Mouse (Mus musculus) hindbrain, postnatal 0 days (tissue): ENCODE measurements at regions not wholly inside any gene's neighbourhood (a gene's known extent, or its start where the extent isn't known, plus 50 kb on each side); places are given as distances from the start of the nearest gene placed in this dataset.

ENCODE experiments used
- ATAC-seq: fragments of 200-750 bp; cut with Nextera tagmentation; 2 replicates; pipeline ENCODE4 v1.8.0; 2017; ENCODE audit warnings: mild to moderate bottlenecking, moderate TSS enrichment, moderate library complexity
- DNase-seq: peaks from one replicate; pipeline ENCODE4 v3.0.0-alpha.2; 2015; ENCODE audit warnings: low spot score
- H3K27ac ChIP-seq: fragments of 300-500 bp; sonication (generic); 2 replicates; pipeline ENCODE4 v1.5.1; 2014; ENCODE audit warnings: mild to moderate bottlenecking
- H3K27me3 ChIP-seq: fragments of 300-500 bp; sonication (generic); 2 replicates; pipeline ENCODE4 v1.6.1; 2014; ENCODE audit warnings: low read length, mixed read lengths; ENCODE audit not compliant: insufficient read depth
- H3K36me3 ChIP-seq: fragments of 300-500 bp; sonication (generic); 2 replicates; pipeline ENCODE4 v1.6.1; 2014; ENCODE audit warnings: low read length, mixed read lengths; ENCODE audit not compliant: insufficient read depth
- H3K4me1 ChIP-seq: fragments of 300-500 bp; sonication (generic); 2 replicates; pipeline ENCODE4 v1.6.1; 2014; ENCODE audit warnings: antibody characterized with exemption, low read length, mixed read lengths; ENCODE audit not compliant: insufficient read depth
- H3K4me2 ChIP-seq: fragments of 300-500 bp; sonication (generic); 2 replicates; pipeline ENCODE4 v1.6.1; 2014; ENCODE audit warnings: low read depth, mild to moderate bottlenecking, low read length, moderate library complexity, mixed read lengths
- H3K4me3 ChIP-seq: fragments of 300-500 bp; sonication (generic); 2 replicates; pipeline ENCODE4 v1.5.1; 2014; ENCODE audit warnings: low read length
- H3K9ac ChIP-seq: fragments of 300-500 bp; sonication (generic); replicated peaks from 2 replicates; pipeline ENCODE4 v1.6.1; 2014; ENCODE audit warnings: mild to moderate bottlenecking, low read length, moderate library complexity, mixed read lengths
- H3K9me3 ChIP-seq: fragments of 300-500 bp; sonication (generic); 2 replicates; pipeline ENCODE4 v1.6.1; 2016; ENCODE audit warnings: low read length, mixed read lengths
- CTCF ChIP-seq: IDR thresholded peaks from 2 replicates; pipeline ENCODE4 v1.5.1; 2016; ENCODE audit warnings: antibody characterized with exemption, control low read depth, low read depth
- WGBS: fragments of 180-500 bp; shearing (Covaris S2); extraction: QIAGEN DNeasy Blood & Tissue Kit; methylation state at CpG from one replicate; pipeline ENCODE4 v1.1.7; 2014; 5-methylcytosine and 5-hydroxymethylcytosine counted together

DNA sequence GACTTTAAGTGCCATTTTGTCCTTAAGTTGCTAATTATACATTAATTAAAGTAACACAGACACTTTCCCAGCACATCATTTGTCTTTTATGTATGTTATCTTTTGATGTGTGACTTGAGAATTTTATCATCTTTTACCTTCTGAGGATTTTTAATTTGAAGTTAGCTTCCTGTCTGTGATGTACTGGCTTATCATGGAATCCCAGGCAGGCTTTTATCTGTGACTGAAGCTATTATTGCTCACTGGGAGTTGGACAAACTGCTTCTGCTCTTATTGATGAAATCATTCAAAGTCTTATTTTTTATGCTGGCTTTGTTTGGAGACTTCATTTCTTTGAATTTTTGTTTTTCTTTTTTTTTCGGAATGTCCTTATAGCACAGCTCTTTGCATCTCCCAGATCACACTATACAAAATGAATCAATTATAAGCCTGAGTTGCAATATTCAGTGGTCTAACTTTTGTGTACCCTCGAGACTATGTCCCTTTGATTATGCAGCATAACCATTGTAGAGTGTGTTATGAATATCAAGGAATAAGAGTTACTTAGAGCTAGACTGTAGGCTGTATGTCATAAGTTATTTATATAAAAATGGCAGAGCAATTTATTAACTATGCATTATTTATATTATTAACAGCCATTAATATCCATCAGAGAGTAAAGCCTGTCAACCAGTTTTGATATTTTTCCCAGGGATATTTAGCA is 494.1 kb downstream of the Hao1 start:
- Histone ChIP-seq H3K9me3 (no peaks in the 10 kb centered on the region), H3K36me3 (no peaks in the 10 kb centered on the region), H3K27me3 (no peaks in the 10 kb centered on the region), H3K4me2 (no peak overlapping the region), H3K4me3 (no peak overlapping the region), H3K27ac (no peak overlapping the region), H3K4me1 (no peaks in the 10 kb centered on the region), H3K9ac (no peak overlapping the region)
- no peak for DNase-seq
- 78% methylated on average over 2 of the region's 2 CpGs for whole genome bisulfite sequencing
- no peak for TF ChIP-seq CTCF
- no peak for ATAC-seq

DNA sequence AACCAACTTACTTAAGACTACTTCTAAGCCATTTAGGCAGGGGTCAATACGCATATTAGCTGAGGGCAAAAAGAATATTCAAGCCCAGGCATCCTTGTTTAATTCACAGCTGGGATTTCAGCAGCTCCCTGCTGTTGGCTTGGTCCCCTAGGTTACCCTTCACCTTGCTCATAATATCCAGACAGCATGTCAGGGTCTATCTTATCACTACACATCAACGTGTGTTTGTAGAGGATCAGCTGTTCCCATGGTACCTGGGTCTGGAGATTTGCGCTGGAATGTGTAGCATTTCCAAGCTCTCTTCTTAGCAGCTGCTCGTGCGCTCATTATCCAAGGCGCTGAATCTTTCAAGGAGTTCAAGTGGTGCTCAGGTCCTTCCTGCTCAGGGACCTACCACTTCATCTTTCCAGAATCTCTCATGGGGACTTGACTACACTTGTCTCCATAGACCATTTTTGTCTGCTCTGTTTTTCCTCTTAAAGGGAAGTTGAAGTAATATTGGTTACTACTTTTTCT is 484.5 kb downstream of the Bmp2 start:
- Histone ChIP-seq H3K4me3 (no peak overlapping the region), H3K36me3 (no peaks in the 10 kb centered on the region), H3K4me1 (no peaks in the 10 kb centered on the region), H3K9ac (no peak overlapping the region), H3K27me3 (no peaks in the 10 kb centered on the region), H3K9me3 (no peaks in the 10 kb centered on the region), H3K4me2 (no peak overlapping the region), H3K27ac (no peak overlapping the region)
- TF ChIP-seq CTCF = no peak
- WGBS = 55% methylated on average over 6 of the region's 6 CpGs
- no peak for ATAC-seq
- no peak for DNase-seq

DNA sequence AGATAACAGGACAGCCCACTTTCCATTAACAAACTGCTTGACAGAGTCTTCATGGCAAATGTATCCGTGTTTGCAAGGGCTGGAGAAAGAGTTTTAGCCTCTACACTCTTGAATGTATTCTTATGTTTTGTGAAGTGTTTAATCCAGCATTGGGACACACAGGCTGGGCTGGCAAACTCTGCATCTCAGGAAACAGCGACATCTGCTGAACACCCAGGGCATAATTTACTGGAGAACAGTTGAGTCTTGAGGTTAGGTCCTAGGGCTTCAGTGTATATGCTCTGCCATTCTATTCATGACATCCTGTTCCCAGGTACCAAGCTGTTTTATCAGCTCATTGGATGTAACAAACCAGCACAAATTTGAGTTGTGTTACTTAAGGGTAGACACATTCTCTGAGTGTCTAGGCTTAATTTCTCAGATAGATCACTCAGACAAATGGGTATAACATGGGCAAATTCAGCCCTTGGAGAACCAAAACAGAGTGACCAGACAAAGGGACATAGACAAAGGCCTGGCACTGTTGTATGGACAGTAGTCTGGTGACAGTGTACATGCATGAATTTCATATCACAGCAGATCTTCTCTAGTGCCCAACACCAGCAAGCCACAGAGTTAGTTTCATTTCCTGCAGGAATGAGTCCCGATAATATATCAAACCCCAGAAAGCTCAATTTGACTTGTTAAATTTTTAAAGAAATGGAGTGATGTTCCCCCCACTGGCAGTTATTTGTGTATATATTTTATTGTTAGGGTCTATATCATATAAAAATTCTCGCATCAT is 477.9 kb downstream of the Bmp2 start:
- Histone ChIP-seq H3K4me2 (no peak overlapping the region), H3K36me3 (no peaks in the 10 kb centered on the region), H3K27ac (no peak overlapping the region), H3K9ac (no peak overlapping the region), H3K27me3 (no peaks in the 10 kb centered on the region), H3K9me3 (no peaks in the 10 kb centered on the region), H3K4me1 (no peaks in the 10 kb centered on the region), H3K4me3 (no peak overlapping the region)
- TF ChIP-seq CTCF = peak; percentile 66
- ATAC-seq = 0 out of 2 replicates have a peak, but pooled peaks have one; percentile 38
- peak; percentile 63 for DNase-seq
- 66% methylated on average over 4 of the region's 4 CpGs for WGBS

DNA sequence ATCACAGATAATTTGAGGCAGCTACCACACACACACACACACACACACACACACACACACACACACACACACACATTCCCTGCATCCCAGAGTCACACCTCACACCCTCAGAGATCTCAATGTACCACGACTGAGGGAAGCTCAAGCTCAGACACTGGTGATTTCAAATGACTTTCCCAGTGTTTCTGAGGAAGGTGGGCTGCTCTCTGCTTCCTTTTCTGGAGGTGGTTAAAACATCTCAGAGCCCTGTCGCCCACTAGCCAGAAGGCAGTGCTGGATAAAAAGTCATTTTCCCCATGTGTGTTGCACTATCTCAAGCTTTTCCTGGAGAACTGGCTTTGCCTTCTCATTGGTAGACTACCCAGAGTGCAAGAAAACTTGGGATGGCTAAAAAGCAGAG is 477.2 kb downstream of the Bmp2 start:
- Histone ChIP-seq H3K4me3 (no peak overlapping the region), H3K9ac (no peak overlapping the region), H3K4me2 (no peak overlapping the region), H3K27me3 (no peaks in the 10 kb centered on the region), H3K36me3 (no peaks in the 10 kb centered on the region), H3K4me1 (no peaks in the 10 kb centered on the region), H3K9me3 (no peaks in the 10 kb centered on the region), H3K27ac (no peak overlapping the region)
- DNase-seq (no peak), ATAC-seq (no peak)
- TF ChIP-seq CTCF = no peak
- WGBS = 81% methylated on average over 2 of the region's 2 CpGs

DNA sequence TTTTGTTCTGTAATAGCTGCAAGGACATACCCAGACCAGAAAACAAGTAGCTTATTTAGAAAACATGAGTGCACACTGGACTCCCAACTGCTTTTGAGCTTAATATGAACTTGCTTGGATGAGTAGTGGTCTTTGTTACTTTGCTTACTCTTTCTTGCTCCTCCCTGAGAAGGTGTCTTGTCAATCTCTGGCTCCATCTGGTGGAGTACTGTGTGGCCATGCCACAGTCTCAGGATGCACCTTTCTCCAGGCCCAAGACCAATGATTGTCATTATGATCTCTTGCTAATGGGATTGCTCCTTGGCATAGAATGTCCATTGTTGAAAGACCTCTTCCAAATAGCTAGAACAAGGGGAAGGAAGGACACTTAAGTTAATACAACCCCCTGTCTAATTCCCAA is 465.1 kb downstream of the Bmp2 start:
- H3K9ac ChIP-seq = no peak overlapping the region
- no peak overlapping the region for H3K4me2 ChIP-seq
- no peaks in the 10 kb centered on the region for H3K4me1 ChIP-seq
- H3K4me3 ChIP-seq = no peak overlapping the region
- no peak overlapping the region for H3K27ac ChIP-seq
- no peaks in the 10 kb centered on the region for H3K27me3 ChIP-seq
- ATAC-seq (no peak), DNase-seq (peak; percentile 69)
- TF ChIP-seq CTCF = peak; percentile 83
- H3K9me3 ChIP-seq = no peaks in the 10 kb centered on the region
- H3K36me3 ChIP-seq = no peaks in the 10 kb centered on the region

DNA sequence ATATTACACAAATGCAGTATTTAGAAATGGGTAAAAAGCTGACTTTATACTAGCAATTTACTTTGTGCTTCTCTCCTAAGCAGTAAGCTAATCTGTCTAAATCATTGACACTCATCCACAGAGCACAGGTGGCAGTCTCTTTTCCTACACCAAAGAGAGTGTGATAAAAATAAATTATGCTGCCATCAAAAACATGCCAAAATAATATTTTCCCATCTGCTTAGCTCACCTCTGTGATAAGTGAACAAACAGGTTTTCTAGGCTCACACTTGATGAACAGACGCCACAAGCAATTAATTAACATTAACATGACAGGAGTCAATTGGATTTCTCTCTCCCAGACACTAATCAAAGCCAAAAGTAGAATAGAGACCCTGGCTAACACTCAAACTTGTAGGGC is 451.2 kb downstream of the Bmp2 start:
- Histone ChIP-seq H3K4me1 (no peaks in the 10 kb centered on the region), H3K4me3 (no peak overlapping the region), H3K27ac (no peak overlapping the region), H3K36me3 (no peaks in the 10 kb centered on the region), H3K9ac (no peak overlapping the region), H3K27me3 (no peaks in the 10 kb centered on the region), H3K9me3 (no peaks in the 10 kb centered on the region), H3K4me2 (no peak overlapping the region)
- DNase-seq (peak; percentile 37), ATAC-seq (no peak; the same call in 1 of the 2 replicates)
- no peak for TF ChIP-seq CTCF
- 58% methylated on average over 1 of the region's 1 CpGs for WGBS

DNA sequence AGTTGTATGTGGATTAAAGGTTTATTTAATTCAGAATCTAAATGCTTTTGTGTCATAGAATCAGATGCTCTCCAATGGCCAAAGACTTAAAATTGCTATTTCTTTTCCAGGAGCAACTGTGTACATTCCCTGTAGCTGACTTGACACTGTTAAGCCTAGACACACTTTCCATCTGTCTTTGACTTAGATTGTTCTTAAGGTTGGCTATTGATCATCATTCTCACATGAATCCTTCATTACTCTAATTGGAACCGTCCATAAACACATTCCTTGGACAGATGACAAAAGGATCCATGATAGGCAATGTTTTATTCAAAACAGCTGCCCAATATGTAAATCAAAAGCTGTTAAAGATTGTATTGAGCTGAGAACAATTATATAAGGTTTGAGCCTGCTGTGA is 442.8 kb downstream of the Bmp2 start:
- WGBS = 30% methylated on average over 1 of the region's 1 CpGs
- no peak overlapping the region for H3K4me3 ChIP-seq
- no peak overlapping the region for H3K4me2 ChIP-seq
- DNase-seq (no peak), ATAC-seq (no peak)
- no peaks in the 10 kb centered on the region for H3K9me3 ChIP-seq
- H3K36me3 ChIP-seq = no peaks in the 10 kb centered on the region
- no peak overlapping the region for H3K9ac ChIP-seq
- H3K4me1 ChIP-seq = no peaks in the 10 kb centered on the region
- TF ChIP-seq CTCF = no peak
- H3K27me3 ChIP-seq = no peaks in the 10 kb centered on the region
- H3K27ac ChIP-seq = no peak overlapping the region
